Mouse (Mus musculus) inflammation-experienced regulatory T-cells (primary cell): ENCODE data around the gene Tbx3. TPM values are rescaled to one million over a fixed set of nuclear protein-coding genes. Genes with fewer than 3 reads are reported as not detected.

Source experiments
- polyA plus RNA-seq, 2 experiments: library from polyadenylated mRNA; unstranded; fragments of 100-300 nt; shearing (Covaris generic); gene quantifications; one replicate each; pipeline ENCODE4 v1.2.1; 2017

The Tbx3 gene
- under 1 TPM; 0.35 to 0.83 TPM for polyA plus RNA-seq

DNA sequence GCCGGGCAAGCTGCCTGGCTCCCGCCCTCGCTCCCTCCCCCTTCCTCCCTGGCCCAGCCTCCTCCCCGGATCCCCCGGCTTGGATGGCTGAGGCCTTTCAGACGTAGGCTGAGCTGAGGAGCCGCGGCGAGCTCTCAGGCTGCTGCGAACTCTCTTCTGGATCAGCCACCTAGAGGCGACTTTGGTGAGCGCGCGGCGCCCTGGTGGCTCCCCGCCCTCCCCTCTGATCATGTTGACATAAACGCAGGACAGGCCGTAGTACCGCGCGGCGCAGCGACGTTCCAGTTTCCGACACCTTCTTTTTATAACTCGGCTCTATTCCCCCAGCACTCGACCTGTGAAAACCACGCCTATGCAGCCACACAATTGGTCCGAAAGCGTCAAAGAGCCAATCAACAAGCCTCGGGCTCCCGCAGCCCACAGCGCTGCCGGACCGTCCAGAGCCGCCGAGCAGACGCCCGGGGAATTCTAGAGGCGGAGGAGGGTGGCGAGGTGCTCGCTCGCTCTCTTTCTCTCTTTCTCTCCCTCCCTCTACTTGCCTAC is at the start of gene Tbx3:
Tbx3 (plus strand) TSS at position 104 of the 543 bp plus-strand sequence.

Other genes with a start within 250 kb of the Tbx3 start
- gene Tbx5, start 162.0 kb downstream of the Tbx3 start, polyA plus RNA-seq = under 1 TPM; 0.05 to 0.18 TPM